Mouse (Mus musculus) limb, embryonic 11.5 days (tissue): ENCODE data around the gene Pcnx2. TPM values are rescaled to one million over a fixed set of nuclear protein-coding genes. Genes with fewer than 3 reads are reported as not detected.

Experiments
- ATAC-seq: fragments of 200-750 bp; cut with Nextera tagmentation; 2 replicates; pipeline ENCODE4 v1.8.0; 2017; ENCODE audit warnings: low read depth; ENCODE audit not compliant: insufficient number of reproducible peaks, low FRiP score, low TSS enrichment
- DNase-seq: peaks from one replicate; pipeline ENCODE4 v3.0.0-alpha.2; 2015; ENCODE audit warnings: low spot score
- H3K27ac ChIP-seq: fragments of 300-500 bp; sonication (generic); replicated peaks from 2 replicates; pipeline ENCODE4 v1.5.1; 2014; ENCODE audit warnings: low read depth, mild to moderate bottlenecking, low read length
- H3K27me3 ChIP-seq: fragments of 300-500 bp; sonication (generic); 2 replicates; pipeline ENCODE4 v1.6.1; 2014; ENCODE audit warnings: mild to moderate bottlenecking, low read length, mixed read lengths; ENCODE audit not compliant: control insufficient read depth, insufficient read depth
- H3K36me3 ChIP-seq: fragments of 300-500 bp; sonication (generic); 2 replicates; pipeline ENCODE4 v1.6.1; 2014; ENCODE audit warnings: mild to moderate bottlenecking, low read length, moderate library complexity, mixed read lengths; ENCODE audit not compliant: control insufficient read depth, insufficient read depth
- H3K4me1 ChIP-seq: fragments of 300-500 bp; sonication (generic); 2 replicates; pipeline ENCODE4 v1.6.1; 2014; ENCODE audit warnings: low read length, mixed read lengths; ENCODE audit not compliant: control insufficient read depth, insufficient read depth
- H3K4me2 ChIP-seq: fragments of 300-500 bp; sonication (generic); 2 replicates; pipeline ENCODE4 v1.6.1; 2014; ENCODE audit warnings: low read depth, mild to moderate bottlenecking, moderate library complexity; ENCODE audit not compliant: severe bottlenecking
- H3K4me3 ChIP-seq: fragments of 300-500 bp; sonication (generic); 2 replicates; pipeline ENCODE4 v1.5.1; 2014; ENCODE audit warnings: low read depth, low read length
- H3K9ac ChIP-seq: fragments of 300-500 bp; sonication (generic); 2 replicates; pipeline ENCODE4 v1.6.1; 2014; ENCODE audit warnings: mild to moderate bottlenecking, low read length
- H3K9me3 ChIP-seq: fragments of 300-500 bp; sonication (generic); 2 replicates; pipeline ENCODE4 v1.6.1; 2016; ENCODE audit warnings: low read length; ENCODE audit not compliant: control insufficient read depth
- WGBS: fragments of 180-500 bp; shearing (Covaris S2); extraction: QIAGEN DNeasy Blood & Tissue Kit; methylation state at CpG from one replicate; pipeline ENCODE4 v1.1.7; 2014; 5-methylcytosine and 5-hydroxymethylcytosine counted together
- polyA plus RNA-seq: library from polyadenylated mRNA; unstranded; fragments of >200 nt; fragmentation: Nextera tagmentation; extraction: Ambion mirVana; gene quantifications from 2 replicates; pipeline ENCODE4 v1.2.1, GENCODE M21; 2014

Gene Pcnx2
- polyA plus RNA-seq, 1 experiment from 2014 or later, result not detected

GRCm38 (mm10) chr8:125857251-125857650, 40.9 kb downstream of the Pcnx2 start:
- no peak overlapping the region for H3K9ac ChIP-seq
- H3K4me1 ChIP-seq, result peaks cover 7% of the 10 kb centered on the region; the same call in 1 of the 2 replicates
- no peaks in the 10 kb centered on the region for H3K27me3 ChIP-seq
- ATAC-seq (no peak), DNase-seq (no peak)
- H3K9me3 ChIP-seq, result no peaks in the 10 kb centered on the region
- no peak overlapping the region for H3K4me3 ChIP-seq
- no peak overlapping the region for H3K4me2 ChIP-seq
- H3K27ac ChIP-seq, result no peak overlapping the region
- whole genome bisulfite sequencing, result 74% methylated on average over 6 of the region's 6 CpGs
- no peaks in the 10 kb centered on the region for H3K36me3 ChIP-seq

GRCm38 (mm10) chr8:125856160-125856559, 42.0 kb downstream of the Pcnx2 start:
- no peaks in the 10 kb centered on the region for H3K27me3 ChIP-seq
- ATAC-seq, result no peak
- H3K27ac ChIP-seq, result no peak overlapping the region
- WGBS, result 89% methylated on average over 4 of the region's 4 CpGs
- no peak overlapping the region for H3K9ac ChIP-seq
- H3K36me3 ChIP-seq, result no peaks in the 10 kb centered on the region
- H3K9me3 ChIP-seq, result no peaks in the 10 kb centered on the region
- H3K4me3 ChIP-seq, result no peak overlapping the region
- no peak overlapping the region for H3K4me2 ChIP-seq
- peaks cover 4% of the 10 kb centered on the region; the same call in 1 of the 2 replicates for H3K4me1 ChIP-seq
- no peak for DNase-seq

- 81% methylated on average over 7 of the region's 7 CpGs for WGBS
- Histone ChIP-seq H3K27ac (no peak overlapping the region), H3K9me3 (no peaks in the 10 kb centered on the region), H3K4me1 (0 out of 2 replicates have a peak, but pooled peaks cover 2% of the 10 kb centered on the region), H3K9ac (no peak overlapping the region), H3K36me3 (no peaks in the 10 kb centered on the region), H3K27me3 (no peaks in the 10 kb centered on the region), H3K4me2 (no peak overlapping the region), H3K4me3 (no peak overlapping the region)
- no peak for DNase-seq
- ATAC-seq, result no peak
Measured at GRCm38 (mm10) chr8:125854379-125854778, 43.7 kb downstream of the Pcnx2 start.

GRCm38 (mm10) chr8:125853300-125853699, 44.8 kb downstream of the Pcnx2 start:
- Histone ChIP-seq H3K36me3 (no peaks in the 10 kb centered on the region), H3K9me3 (no peaks in the 10 kb centered on the region), H3K9ac (no peak overlapping the region), H3K4me3 (no peak overlapping the region), H3K27ac (no peak overlapping the region), H3K27me3 (no peaks in the 10 kb centered on the region), H3K4me1 (0 out of 2 replicates have a peak, but pooled peaks cover 2% of the 10 kb centered on the region), H3K4me2 (no peak overlapping the region)
- 51% methylated on average over 5 of the region's 5 CpGs for WGBS
- ATAC-seq (no peak), DNase-seq (no peak)

- no peak overlapping the region for H3K4me3 ChIP-seq
- no peaks in the 10 kb centered on the region for H3K36me3 ChIP-seq
- ATAC-seq (no peak), DNase-seq (no peak)
- no peaks in the 10 kb centered on the region for H3K4me1 ChIP-seq
- WGBS, result 82% methylated on average over 4 of the region's 4 CpGs
- H3K4me2 ChIP-seq, result no peak overlapping the region
- H3K9ac ChIP-seq, result no peak overlapping the region
- no peaks in the 10 kb centered on the region for H3K27me3 ChIP-seq
- H3K9me3 ChIP-seq, result no peaks in the 10 kb centered on the region
- no peak overlapping the region for H3K27ac ChIP-seq
Measured at GRCm38 (mm10) chr8:125849181-125849580, 48.9 kb downstream of the Pcnx2 start.

- 52% methylated on average over 12 of the region's 12 CpGs for WGBS
- ATAC-seq, result peak; percentile 79
- Histone ChIP-seq H3K36me3 (no peaks in the 10 kb centered on the region), H3K4me3 (no peak overlapping the region), H3K9ac (no peak overlapping the region), H3K27me3 (no peaks in the 10 kb centered on the region), H3K4me2 (no peak overlapping the region), H3K9me3 (no peaks in the 10 kb centered on the region), H3K4me1 (no peaks in the 10 kb centered on the region; the same call in 1 of the 2 replicates), H3K27ac (no peak overlapping the region)
- DNase-seq, result peak; percentile 47
Measured at GRCm38 (mm10) chr8:125847842-125848241, 50.3 kb downstream of the Pcnx2 start.

- no peaks in the 10 kb centered on the region for H3K27me3 ChIP-seq
- ATAC-seq (no peak), DNase-seq (no peak)
- H3K4me1 ChIP-seq, result no peaks in the 10 kb centered on the region; the same call in 1 of the 2 replicates
- no peak overlapping the region for H3K4me2 ChIP-seq
- H3K4me3 ChIP-seq, result no peak overlapping the region
- H3K27ac ChIP-seq, result no peak overlapping the region
- H3K36me3 ChIP-seq, result no peaks in the 10 kb centered on the region
- 97% methylated on average over 16 of the region's 16 CpGs for WGBS
- no peak overlapping the region for H3K9ac ChIP-seq
- H3K9me3 ChIP-seq, result no peaks in the 10 kb centered on the region
Measured at GRCm38 (mm10) chr8:125845281-125845680, 52.8 kb downstream of the Pcnx2 start.

GRCm38 (mm10) chr8:125843122-125843836, 54.8 kb downstream of the Pcnx2 start:
- Histone ChIP-seq H3K4me2 (no peak overlapping the region), H3K27ac (no peak overlapping the region), H3K9ac (no peak overlapping the region), H3K4me3 (no peak overlapping the region), H3K36me3 (no peaks in the 10 kb centered on the region), H3K9me3 (no peaks in the 10 kb centered on the region), H3K27me3 (no peaks in the 10 kb centered on the region), H3K4me1 (no peaks in the 10 kb centered on the region; the same call in 1 of the 2 replicates)
- no peak for ATAC-seq
- DNase-seq, result no peak
- WGBS, result 52% methylated on average over 15 of the region's 15 CpGs
